Mouse (Mus musculus) stomach, embryonic 15.5 days (tissue): ENCODE measurements around the gene Cic. TPM values are rescaled to one million over a fixed set of nuclear protein-coding genes. Genes with fewer than 3 reads are reported as not detected.
"Not testable (repeated sequence)": the region's sequence is repeated elsewhere in the genome, so short reads cannot be mapped to it uniquely, and the experiment has no call there.

ENCODE experiments used
- ATAC-seq: fragments of 200-750 bp; cut with Nextera tagmentation; 2 replicates; pipeline ENCODE4 v1.8.0; 2017; ENCODE audit warnings: low read depth, moderate number of reproducible peaks, moderate TSS enrichment; ENCODE audit not compliant: insufficient read depth, low FRiP score
- H3K27ac ChIP-seq: fragments of 300-500 bp; sonication (generic); 2 replicates; pipeline ENCODE4 v1.5.1; 2015; ENCODE audit warnings: mild to moderate bottlenecking, inconsistent platforms
- H3K27me3 ChIP-seq: fragments of 300-500 bp; sonication (generic); replicated peaks from 2 replicates; pipeline ENCODE4 v1.6.1; 2015; ENCODE audit warnings: inconsistent platforms
- H3K36me3 ChIP-seq: fragments of 300-500 bp; sonication (generic); 2 replicates; pipeline ENCODE4 v1.6.1; 2015; ENCODE audit warnings: inconsistent platforms
- H3K4me1 ChIP-seq: fragments of 300-500 bp; sonication (generic); 2 replicates; pipeline ENCODE4 v1.6.1; 2015; ENCODE audit warnings: inconsistent platforms
- H3K4me2 ChIP-seq: fragments of 300-500 bp; sonication (generic); 2 replicates; pipeline ENCODE4 v1.6.1; 2015; ENCODE audit warnings: mild to moderate bottlenecking, inconsistent platforms
- H3K4me3 ChIP-seq: fragments of 300-500 bp; sonication (generic); replicated peaks from 2 replicates; pipeline ENCODE4 v1.5.1; 2015; ENCODE audit warnings: inconsistent platforms
- H3K9ac ChIP-seq: fragments of 300-500 bp; sonication (generic); 2 replicates; pipeline ENCODE4 v1.6.1; 2015; ENCODE audit warnings: inconsistent platforms
- H3K9me3 ChIP-seq: fragments of 300-500 bp; sonication (generic); 2 replicates; pipeline ENCODE4 v1.6.1; 2016; ENCODE audit warnings: inconsistent platforms
- WGBS: fragments of 180-500 bp; shearing (Covaris S2); methylation state at CpG from one replicate; pipeline ENCODE4 v1.1.7; 2015; 5-methylcytosine and 5-hydroxymethylcytosine counted together
- polyA plus RNA-seq: library from polyadenylated mRNA; unstranded; fragments of >200 nt; fragmentation: Nextera tagmentation; extraction: Ambion mirVana; gene quantifications from 2 replicates; pipeline ENCODE4 v1.2.1, GENCODE M21; 2015

Gene Cic
- polyA plus RNA-seq, 1 experiment from 2014 or later = 36.4 TPM

DNA sequence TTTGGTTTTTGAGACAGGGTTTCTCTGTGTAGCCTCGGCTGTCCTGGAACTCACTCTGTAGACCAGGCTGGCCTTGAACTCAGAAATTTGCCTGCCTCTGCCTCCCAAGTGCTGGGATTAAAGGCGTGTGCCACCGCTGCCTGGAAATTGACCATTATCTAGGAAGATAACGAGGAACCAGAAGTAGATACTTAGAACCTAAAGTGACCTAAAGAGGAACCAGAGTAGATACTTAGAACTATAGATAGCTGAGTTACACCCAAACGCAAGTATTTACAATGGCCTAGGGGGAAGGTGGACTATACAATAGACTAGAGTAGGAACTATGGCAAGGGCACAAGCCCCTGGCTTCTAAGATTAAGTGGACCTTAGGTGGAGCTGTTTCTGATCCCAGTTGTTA, 1.8 kb upstream of the Cic start:
- ATAC-seq, H3K4me2 ChIP-seq, H3K9me3 ChIP-seq, H3K36me3 ChIP-seq, H3K27me3 ChIP-seq, H3K27ac ChIP-seq, H3K4me3 ChIP-seq, H3K9ac ChIP-seq: not testable (repeated sequence)
- WGBS = 84% methylated on average over 5 of the region's 5 CpGs
- H3K4me1 ChIP-seq = peaks cover 26% of the 10 kb centered on the region

DNA sequence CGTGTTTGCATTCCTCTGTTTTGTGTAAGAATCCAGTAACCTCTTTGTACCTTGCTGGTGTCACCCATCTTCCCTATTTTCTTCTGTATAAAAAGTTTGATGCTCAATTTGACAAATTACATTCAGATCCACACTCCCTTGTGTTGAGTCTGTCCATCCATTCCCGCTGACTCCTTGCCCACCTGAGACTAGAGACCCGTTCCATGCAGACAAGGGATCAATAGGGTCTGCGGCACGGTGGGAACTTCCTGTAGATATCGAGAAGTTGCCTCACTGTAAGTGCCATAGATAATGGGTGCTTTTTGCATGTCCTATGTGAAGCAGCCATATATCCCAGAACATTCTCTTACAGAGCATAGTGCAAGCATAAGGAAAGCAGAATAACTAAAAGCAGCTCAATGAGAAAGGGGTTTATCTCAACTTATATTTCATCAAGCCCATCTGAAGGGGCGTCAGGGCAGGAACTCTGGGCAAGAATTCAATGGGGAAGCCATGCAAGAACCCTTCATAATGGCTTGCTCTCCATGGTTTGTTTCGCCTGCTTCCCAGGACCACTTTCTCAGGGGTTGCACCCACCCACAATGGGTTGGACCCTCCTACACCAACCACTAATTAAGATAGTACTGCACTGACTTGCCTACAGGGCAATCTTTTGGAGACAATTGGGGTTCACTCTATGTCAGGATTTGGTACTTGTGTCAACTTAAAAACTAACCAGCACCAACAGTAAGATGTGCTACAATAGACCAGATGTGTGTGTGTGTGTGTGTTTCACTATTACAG, 1.1 kb upstream of the Cic start:
- Histone ChIP-seq H3K9ac (no peak overlapping the region), H3K4me2 (peak overlapping the region; percentile 72; the same call in 1 of the 2 replicates), H3K4me1 (peaks cover 26% of the 10 kb centered on the region), H3K27ac (no peak overlapping the region), H3K36me3 (no peaks in the 10 kb centered on the region), H3K4me3 (no peak overlapping the region; the same call in 1 of the 2 replicates), H3K9me3 (no peaks in the 10 kb centered on the region), H3K27me3 (no peaks in the 10 kb centered on the region)
- 82% methylated on average over 8 of the region's 8 CpGs for WGBS
- ATAC-seq = no peak

DNA sequence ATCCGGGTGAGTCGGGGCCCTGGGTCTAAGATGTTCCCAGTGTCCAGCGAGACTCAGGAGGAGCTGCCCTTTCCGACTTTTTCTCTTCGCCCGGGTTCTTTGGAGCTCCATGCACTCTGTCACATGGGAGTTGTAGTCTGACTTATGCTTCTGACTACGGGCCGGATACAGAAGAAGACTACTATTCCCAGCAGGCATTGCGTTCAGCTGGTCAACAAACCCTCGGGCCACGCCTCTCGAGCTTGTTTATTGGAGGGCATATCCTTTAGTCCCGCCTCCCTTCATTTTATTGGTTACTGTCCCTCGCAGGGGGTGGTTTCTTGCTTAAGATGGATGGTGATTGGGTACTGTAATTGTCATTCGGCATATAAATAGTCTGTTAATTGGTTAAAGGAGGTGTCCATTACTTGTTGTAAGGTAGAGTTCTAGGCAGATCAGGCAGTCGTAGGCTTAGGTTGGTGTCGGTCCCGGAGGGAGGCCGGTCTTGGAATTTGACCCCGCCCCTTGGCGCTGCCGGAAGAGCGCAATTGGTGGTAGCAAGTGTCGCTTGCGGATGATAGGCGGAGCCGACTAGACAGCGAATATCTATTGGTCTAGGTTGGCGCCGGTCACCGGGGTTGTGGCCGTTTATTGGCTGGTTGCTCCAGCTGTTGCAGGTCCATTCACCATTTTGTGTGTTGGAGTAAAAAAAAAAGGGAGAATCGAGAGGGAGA, 403 bp downstream of the Cic start:
- Histone ChIP-seq H3K4me2 (peak overlapping the region; percentile 82), H3K27ac (peak overlapping the region; percentile 91), H3K36me3 (peaks cover 8% of the 10 kb centered on the region), H3K9ac (peak overlapping the region; percentile 55; the same call in 1 of the 2 replicates), H3K4me1 (peaks cover 26% of the 10 kb centered on the region), H3K9me3 (no peaks in the 10 kb centered on the region), H3K4me3 (peak overlapping the region; percentile 74), H3K27me3 (no peaks in the 10 kb centered on the region)
- WGBS = under 1% methylated on average over 33 of the region's 33 CpGs
- ATAC-seq = peak; percentile 95

DNA sequence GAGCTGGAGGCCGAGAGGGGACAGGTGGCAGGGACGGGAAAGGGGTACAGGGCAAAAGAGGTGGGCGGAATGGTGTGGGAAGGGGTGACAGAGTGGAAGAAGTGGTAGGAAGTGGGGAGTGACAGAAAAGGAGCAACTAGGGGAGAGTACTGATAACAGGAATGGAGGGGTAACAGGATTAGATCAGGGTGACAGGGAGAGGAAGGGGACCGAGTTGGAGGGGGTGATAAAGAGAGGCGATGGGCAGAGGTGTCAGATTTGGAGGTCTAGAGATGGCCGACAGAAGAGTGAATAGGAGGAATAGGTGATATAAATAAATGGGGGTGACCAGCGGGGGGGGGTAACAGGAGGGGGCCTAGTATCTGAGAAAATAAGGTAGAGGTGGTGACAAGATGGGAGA, 1.1 kb downstream of the Cic start:
- peak overlapping the region; percentile 55 for H3K9ac ChIP-seq
- H3K4me1 ChIP-seq = peaks cover 31% of the 10 kb centered on the region
- H3K4me3 ChIP-seq = peak overlapping the region; percentile 74
- peak overlapping the region; percentile 82 for H3K4me2 ChIP-seq
- 1% methylated on average over 7 of the region's 7 CpGs for WGBS
- no peaks in the 10 kb centered on the region for H3K27me3 ChIP-seq
- no peak for ATAC-seq
- no peaks in the 10 kb centered on the region for H3K9me3 ChIP-seq
- H3K27ac ChIP-seq = peak overlapping the region; percentile 84
- H3K36me3 ChIP-seq = peaks cover 15% of the 10 kb centered on the region

DNA sequence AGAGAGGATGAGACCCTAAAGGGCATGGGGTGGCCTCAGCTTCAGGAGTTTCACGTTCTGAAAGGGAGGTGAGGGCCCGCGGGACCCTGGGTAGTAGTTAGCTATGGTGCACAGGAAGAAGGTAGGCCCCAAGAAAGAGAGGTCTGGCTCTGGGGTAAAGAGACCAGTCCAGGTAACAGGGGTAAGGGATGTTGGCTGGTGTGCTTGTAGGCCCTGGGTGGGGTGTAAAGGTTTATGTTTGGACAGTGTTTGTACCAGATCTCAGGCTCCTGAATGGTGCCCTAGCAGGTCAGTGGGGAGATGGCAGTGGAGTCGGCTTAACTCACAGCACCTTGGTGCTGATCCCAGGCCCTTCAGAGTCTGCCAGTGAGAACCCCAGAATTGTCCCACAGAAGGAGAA, 1.5 kb downstream of the Cic start:
- WGBS = 34% methylated on average over 4 of the region's 4 CpGs
- Histone ChIP-seq H3K27me3 (no peaks in the 10 kb centered on the region), H3K4me1 (peaks cover 32% of the 10 kb centered on the region), H3K27ac (peak overlapping the region; percentile 84), H3K4me2 (peak overlapping the region; percentile 82), H3K4me3 (peak overlapping the region; percentile 74), H3K9me3 (no peaks in the 10 kb centered on the region), H3K9ac (peak overlapping the region; percentile 55), H3K36me3 (peaks cover 19% of the 10 kb centered on the region)
- no peak for ATAC-seq

DNA sequence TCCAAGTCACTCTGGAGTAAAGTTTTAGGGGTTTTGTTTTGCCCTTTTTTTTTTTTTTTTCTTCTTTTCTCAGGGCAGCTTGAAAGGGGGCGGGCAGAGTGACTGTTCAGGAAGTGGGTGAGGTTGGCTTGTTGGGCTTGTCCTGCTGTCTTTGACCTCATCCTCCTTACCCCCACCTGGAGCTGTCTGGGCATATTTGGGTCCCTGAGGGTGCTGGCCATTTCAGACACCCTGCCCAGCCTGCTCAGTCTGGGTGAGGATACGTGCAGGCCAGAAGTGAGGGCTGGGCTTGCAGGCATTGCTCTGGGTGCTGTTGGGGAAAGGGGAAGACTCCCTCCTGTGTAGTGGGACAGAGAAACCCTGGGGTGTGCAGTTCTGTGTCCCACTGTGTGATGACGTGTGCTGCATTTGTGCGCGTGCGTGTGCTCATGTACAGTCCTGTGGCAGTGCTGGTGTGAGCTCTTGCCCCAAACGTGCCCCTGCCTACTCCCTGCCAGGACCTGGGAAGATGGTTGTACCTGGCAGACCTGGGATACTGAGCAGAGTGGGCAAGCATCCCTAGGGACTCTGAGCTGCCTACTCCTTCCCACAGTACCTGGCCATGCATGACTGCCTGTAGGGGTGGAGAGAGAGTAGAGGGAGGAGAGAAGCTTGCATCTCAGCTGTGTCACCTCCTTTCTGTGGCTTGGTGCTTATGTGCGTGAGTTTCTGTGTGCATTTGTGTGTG, 2.2 kb downstream of the Cic start:
- peak overlapping the region; percentile 84; the same call in 1 of the 2 replicates for H3K27ac ChIP-seq
- peaks cover 39% of the 10 kb centered on the region for H3K4me1 ChIP-seq
- 80% methylated on average over 8 of the region's 8 CpGs for WGBS

DNA sequence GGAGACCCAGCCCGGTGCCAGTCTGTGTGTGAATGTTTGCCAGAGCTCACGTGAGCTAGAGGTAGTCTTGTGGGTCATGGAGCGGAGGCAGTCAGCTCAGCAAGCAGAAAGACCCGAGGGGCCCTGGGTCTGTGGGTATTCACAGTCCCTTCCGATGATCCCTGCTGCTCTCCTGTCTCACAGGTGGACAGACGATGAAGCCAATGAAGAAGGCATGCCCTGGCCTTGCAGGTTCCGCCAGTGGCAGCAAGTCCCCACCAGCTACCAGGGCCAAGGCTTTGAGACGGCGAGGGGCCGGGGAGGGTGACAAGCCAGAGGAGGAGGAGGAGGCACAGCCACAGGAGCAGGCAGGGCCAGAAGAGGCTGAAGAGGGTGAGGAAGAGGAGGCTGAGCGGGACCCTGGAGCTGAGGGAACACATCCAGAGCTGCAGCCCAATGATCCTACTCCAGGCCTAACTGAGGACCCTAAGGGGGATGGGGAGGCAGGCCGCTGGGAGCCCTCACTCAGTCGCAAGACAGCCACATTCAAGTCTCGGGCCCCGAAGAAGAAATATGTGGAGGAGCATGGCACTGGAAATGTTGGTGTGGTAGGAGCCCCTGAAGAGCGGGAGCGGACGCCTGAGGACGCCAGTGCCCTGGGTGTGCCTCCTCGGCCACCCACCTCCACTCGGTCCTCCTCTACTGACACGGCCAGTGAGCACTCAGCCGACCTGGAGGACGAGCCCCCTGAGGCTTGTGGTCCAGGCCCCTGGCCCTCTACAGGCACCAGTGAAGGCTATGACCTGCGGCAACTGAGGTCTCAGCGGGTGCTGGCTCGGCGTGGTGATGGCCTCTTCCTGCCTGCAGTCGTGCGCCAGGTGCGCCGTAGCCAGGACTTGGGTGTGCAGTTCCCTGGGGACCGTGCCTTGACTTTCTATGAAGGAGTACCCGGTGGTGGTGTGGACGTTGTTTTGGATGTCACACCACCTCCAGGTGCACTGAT, 3.4 kb downstream of the Cic start:
- 88% methylated on average over 35 of the region's 35 CpGs for WGBS
- Histone ChIP-seq H3K27me3 (no peaks in the 10 kb centered on the region), H3K27ac (no peak overlapping the region), H3K9me3 (no peaks in the 10 kb centered on the region), H3K4me2 (no peak overlapping the region), H3K4me1 (peaks cover 52% of the 10 kb centered on the region), H3K36me3 (peaks cover 19% of the 10 kb centered on the region), H3K4me3 (no peak overlapping the region), H3K9ac (no peak overlapping the region)
- no peak for ATAC-seq

More for the DNA sequence above, 2.2 kb downstream of the Cic start:
- peak overlapping the region; percentile 74 for H3K4me3 ChIP-seq
- peak overlapping the region; percentile 82 for H3K4me2 ChIP-seq
- no peaks in the 10 kb centered on the region for H3K9me3 ChIP-seq
- no peak for ATAC-seq
- peak overlapping the region; percentile 55; the same call in 1 of the 2 replicates for H3K9ac ChIP-seq
- peaks cover 19% of the 10 kb centered on the region for H3K36me3 ChIP-seq
- no peaks in the 10 kb centered on the region for H3K27me3 ChIP-seq

DNA sequence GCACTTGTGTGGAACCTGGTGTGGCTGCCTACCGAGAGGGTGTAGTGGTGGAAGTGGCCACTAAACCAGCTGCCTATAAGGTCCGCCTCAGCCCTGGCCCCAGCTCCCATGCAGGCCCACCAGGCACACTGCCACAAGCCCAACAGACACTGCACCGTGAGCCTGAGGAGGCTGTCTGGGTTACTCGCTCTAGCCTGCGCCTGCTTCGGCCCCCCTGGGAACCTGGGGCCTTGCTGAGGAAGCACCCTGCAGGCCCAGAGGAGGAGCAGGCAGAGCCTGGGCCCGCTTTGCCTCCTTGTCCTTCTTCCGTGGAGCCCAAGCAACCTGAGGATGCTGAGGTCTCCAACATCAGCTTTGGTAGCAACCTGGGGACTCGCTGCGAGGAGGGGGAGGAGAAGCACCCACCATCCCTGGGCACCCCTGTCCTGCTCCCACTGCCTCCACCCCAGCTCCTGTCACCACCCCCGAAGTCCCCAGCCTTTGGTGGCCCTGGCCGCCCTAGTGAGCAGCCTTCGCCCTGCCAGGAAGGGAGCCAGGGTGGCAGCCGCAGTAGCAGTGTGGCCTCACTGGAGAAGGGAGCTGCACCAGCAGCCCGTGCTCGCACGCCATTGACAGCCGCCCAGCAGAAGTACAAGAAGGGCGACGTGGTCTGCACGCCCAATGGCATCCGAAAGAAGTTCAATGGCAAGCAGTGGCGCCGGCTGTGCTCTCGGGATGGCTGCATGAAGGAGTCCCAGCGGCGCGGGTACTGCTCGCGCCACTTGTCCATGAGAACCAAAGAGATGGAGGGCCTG, 4.3 kb downstream of the Cic start:
- peaks cover 19% of the 10 kb centered on the region for H3K36me3 ChIP-seq
- no peak overlapping the region for H3K9ac ChIP-seq
- H3K27ac ChIP-seq = no peak overlapping the region
- no peak for ATAC-seq
- 90% methylated on average over 28 of the region's 30 CpGs for WGBS
- no peak overlapping the region for H3K4me3 ChIP-seq
- peaks cover 55% of the 10 kb centered on the region for H3K4me1 ChIP-seq
- no peaks in the 10 kb centered on the region for H3K9me3 ChIP-seq
- no peak overlapping the region for H3K4me2 ChIP-seq
- no peaks in the 10 kb centered on the region for H3K27me3 ChIP-seq

DNA sequence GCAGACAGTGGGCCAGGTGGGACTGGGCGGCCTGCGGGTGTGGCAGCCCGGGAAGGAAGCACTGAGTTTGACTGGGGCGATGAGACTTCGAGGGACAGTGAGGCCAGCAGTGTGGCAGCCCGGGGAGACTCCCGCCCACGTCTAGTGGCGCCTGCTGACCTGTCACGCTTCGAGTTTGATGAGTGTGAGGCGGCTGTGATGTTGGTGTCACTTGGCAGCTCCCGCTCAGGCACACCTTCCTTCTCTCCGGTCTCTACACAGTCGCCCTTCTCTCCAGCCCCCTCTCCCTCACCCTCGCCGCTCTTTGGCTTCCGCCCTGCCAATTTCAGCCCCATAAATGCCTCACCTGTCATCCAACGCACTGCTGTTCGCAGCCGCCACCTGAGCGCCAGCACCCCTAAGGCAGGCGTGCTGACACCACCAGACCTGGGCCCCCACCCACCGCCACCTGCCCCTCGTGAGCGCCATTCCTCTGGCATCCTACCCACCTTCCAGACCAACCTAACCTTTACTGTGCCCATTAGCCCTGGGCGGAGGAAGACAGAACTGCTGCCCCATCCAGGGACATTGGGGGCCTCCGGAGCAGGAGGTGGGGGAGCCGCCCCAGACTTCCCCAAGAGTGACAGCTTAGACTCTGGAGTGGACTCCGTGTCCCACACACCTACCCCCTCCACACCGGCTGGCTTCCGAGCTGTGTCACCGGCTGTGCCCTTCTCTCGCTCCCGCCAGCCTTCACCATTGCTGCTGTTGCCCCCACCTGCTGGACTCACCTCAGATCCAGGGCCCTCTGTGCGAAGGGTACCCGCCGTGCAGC, 5.1 kb downstream of the Cic start:
- Histone ChIP-seq H3K4me1 (peaks cover 56% of the 10 kb centered on the region), H3K4me3 (no peak overlapping the region), H3K4me2 (no peak overlapping the region), H3K36me3 (peaks cover 19% of the 10 kb centered on the region), H3K27ac (no peak overlapping the region), H3K27me3 (no peaks in the 10 kb centered on the region), H3K9me3 (no peaks in the 10 kb centered on the region), H3K9ac (no peak overlapping the region)
- WGBS = 85% methylated on average over 38 of the region's 38 CpGs
- ATAC-seq = no peak
